In genomic region chr13:94285281-94285871, GRCm38 (mm10) we compare ENCODE assay signal across 8 mouse cellular contexts. TPM values are rescaled to one million over a fixed set of nuclear protein-coding genes. Genes with fewer than 3 reads are reported as not detected.
DNase-seq lines count a peak whose midpoint lies in the region; ATAC-seq and TF ChIP-seq lines count a peak whose summit lies in the region.

TSS of gene Scamp1 (minus strand) at chr13:94285857.

- H3K9me3 ChIP-seq in forebrain, postnatal 0 days (ENCODE audit: low read length): no peaks in the 10 kb centered on the region
- H3K9me3 ChIP-seq in neural tube, embryonic 15.5 days (replicated peaks): no peaks in the 10 kb centered on the region

- peak within 1 kb of the TSS; percentile 95 for H3K4me3 ChIP-seq in cerebellum, adult 2 months (replicated peaks; ENCODE audit: insufficient read depth, low read depth, low read length)
- peak within 1 kb of the TSS; percentile 98 for H3K4me3 ChIP-seq in forebrain, postnatal 0 days (ENCODE audit: low read depth, low read length)
- H3K4me3 ChIP-seq in neural tube, embryonic 15.5 days (replicated peaks): peak within 1 kb of the TSS; percentile 99

- no peaks in the 10 kb centered on the region for H3K27me3 ChIP-seq in cerebellum, adult 2 months (ENCODE audit: control insufficient read depth, insufficient read depth, low read length)
- H3K27me3 ChIP-seq in forebrain, postnatal 0 days (ENCODE audit: insufficient read depth, low read length): no peaks in the 10 kb centered on the region
- H3K27me3 ChIP-seq in neural tube, embryonic 15.5 days (replicated peaks): no peaks in the 10 kb centered on the region

- TF ChIP-seq CTCF in cerebellum, adult 2 months (IDR thresholded peaks at IDR 0.05; ENCODE audit: borderline replicate concordance, insufficient read depth, low read depth, low read length): no peak
- TF ChIP-seq CTCF in forebrain, postnatal 0 days (IDR thresholded peaks at IDR 0.05; ENCODE audit: low read depth): no peak

- peak within 1 kb of the TSS; percentile 94 for H3K9ac ChIP-seq in forebrain, postnatal 0 days
- H3K9ac ChIP-seq in neural tube, embryonic 15.5 days (replicated peaks): peak within 1 kb of the TSS; percentile 95

- H3K4me2 ChIP-seq in forebrain, postnatal 0 days (ENCODE audit: low read depth): peak within 1 kb of the TSS; percentile 81
- peak within 1 kb of the TSS; percentile 78 for H3K4me2 ChIP-seq in neural tube, embryonic 15.5 days

- peak within 1 kb of the TSS; percentile 85 for H3K27ac ChIP-seq in cerebellum, adult 2 months (ENCODE audit: insufficient read depth, low read length)
- H3K27ac ChIP-seq in forebrain, postnatal 0 days (ENCODE audit: low read depth, low read length): peak within 1 kb of the TSS; percentile 81
- H3K27ac ChIP-seq in neural tube, embryonic 15.5 days (replicated peaks): peak within 1 kb of the TSS; percentile 91

- WGBS in cerebellum, adult 2 months: under 1% methylated on average over 62 of the region's 62 CpGs
- WGBS in forebrain, postnatal 0 days: 2% methylated on average over 59 of the region's 62 CpGs
- under 1% methylated on average over 62 of the region's 62 CpGs for WGBS in neural tube, embryonic 15.5 days

- intact Hi-C loops in heart, postnatal 36 days (cut with DNase I): loop anchor here (1.0 kb wide), 1 partner anchor 73 kb away; the partner anchor contains the start of gene Ap3b1

- H3K36me3 ChIP-seq in forebrain, postnatal 0 days (ENCODE audit: insufficient read depth): no peaks in the 10 kb centered on the region
- no peaks in the 10 kb centered on the region for H3K36me3 ChIP-seq in neural tube, embryonic 15.5 days

- DNase-seq in ES-CJ7 (ENCODE audit: low read depth, low spot score): peak; percentile 79
- DNase-seq in cerebellum, adult 2 months: peak; percentile 93 to 96
- peak; percentile 92 for DNase-seq in forebrain, postnatal 0 days
- DNase-seq in heart, postnatal 36 days: peak; percentile 90 to 91
- DNase-seq in layer of hippocampus, adult 18-20 months (ENCODE audit: low spot score in 2 of 2): peak; percentile 88 to 93
- peak; percentile 88 to 91 for DNase-seq in lung, adult 18-20 months
- peak; percentile 93 for DNase-seq in testis, postnatal 10 days (ENCODE audit: low spot score)

- peak; percentile 96 for ATAC-seq in forebrain, postnatal 0 days
- peak; percentile 96 for ATAC-seq in neural tube, embryonic 15.5 days (ENCODE audit: low FRiP score)

- peak; percentile 32 for TF ChIP-seq POLR2A in cerebellum, adult 2 months (IDR thresholded peaks at IDR 0.05; ENCODE audit: borderline replicate concordance, insufficient read depth, low read length)

- H3K4me1 ChIP-seq in cerebellum, adult 2 months (ENCODE audit: control insufficient read depth, insufficient read depth, low read length): peaks cover 3% of the 10 kb centered on the region; the same call in 1 of the 2 replicates
- peaks cover 11% of the 10 kb centered on the region for H3K4me1 ChIP-seq in forebrain, postnatal 0 days (ENCODE audit: insufficient read depth)
- peaks cover 37% of the 10 kb centered on the region for H3K4me1 ChIP-seq in neural tube, embryonic 15.5 days

RNA-seq across cellular contexts. Expression of gene Scamp1, which starts in this region (rescaled TPM):
- polyA plus RNA-seq in cerebellum, adult 2 months (2012; rRNA removed): 97.6 and 101 TPM in 2 replicates
- 95.5 and 116 TPM in 2 replicates for total RNA-seq in forebrain, postnatal 0 days (2014; rRNA removed)
- 60.9 and 119 TPM in 2 replicates for polyA plus RNA-seq in forebrain, postnatal 0 days (2015; fragmentation: Nextera tagmentation; extraction: Ambion mirVana)
- total RNA-seq in heart, postnatal 36 days (2021): 10 to 100 TPM; 29.7 to 36.6 TPM
- total RNA-seq in layer of hippocampus, adult 18-20 months (2021): 100 to 1,000 TPM; 160 to 186 TPM
- polyA plus RNA-seq in neural tube, embryonic 15.5 days (2015; fragmentation: Nextera tagmentation; extraction: Ambion mirVana): 148 and 167 TPM in 2 replicates

Comparison
In these comparisons a context has a peak if more than half of its experiments do, and no peak if none do; other contexts are left out.
1. Peak in every context shown above with its lines: DNase-seq, ATAC-seq, H3K4me3 ChIP-seq and H3K27ac ChIP-seq.